Mouse (Mus musculus): ENCODE data around the gene Uqcrh.

DNA sequence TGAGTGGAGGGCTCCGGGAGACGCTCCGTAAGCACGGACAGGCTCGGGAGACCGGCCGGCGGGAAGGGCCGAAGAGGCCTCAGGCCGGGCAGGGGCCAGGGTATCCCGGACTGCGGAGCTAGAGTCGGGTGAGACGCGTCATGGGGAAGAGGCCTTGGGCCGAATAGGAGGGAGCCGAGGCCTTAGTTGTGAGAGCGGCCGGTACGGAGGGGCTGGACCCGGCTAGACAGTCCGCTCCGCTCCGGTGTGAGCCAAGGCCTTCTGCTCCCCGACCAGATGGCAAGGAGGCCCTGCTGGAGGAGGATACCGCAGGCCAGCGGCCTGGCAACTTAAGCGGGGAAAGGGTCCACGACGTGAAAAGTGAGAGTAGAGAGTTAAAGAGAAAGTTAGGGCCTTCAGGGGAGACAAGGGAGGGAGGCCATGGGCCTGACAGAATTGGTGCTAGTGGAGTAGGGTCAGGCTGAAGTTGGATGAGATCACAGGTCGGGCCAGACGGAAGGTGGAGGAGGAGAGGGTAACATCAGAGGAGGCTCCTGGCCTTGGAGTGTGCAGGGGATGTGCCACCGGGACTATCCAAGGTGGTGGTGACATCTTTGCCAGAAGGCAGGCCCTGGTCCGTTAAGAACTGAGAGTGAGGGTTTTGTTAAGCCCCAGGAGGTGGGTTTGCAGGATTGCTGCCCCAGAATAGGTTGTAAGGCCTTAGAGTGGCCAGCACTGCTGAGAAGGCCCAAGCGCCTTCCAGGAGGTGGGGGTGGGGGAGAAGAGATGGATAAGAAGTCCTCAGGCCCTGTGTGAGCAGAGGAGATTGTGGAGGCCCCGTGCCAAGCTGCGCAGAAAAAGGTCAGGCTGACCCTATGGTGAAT is 1.7 kb upstream of the Uqcrh start:
- TF ChIP-seq EP300 (IDR thresholded peaks at IDR 0.05; ENCODE audit: insufficient read depth, low read depth, low read length), result no peak
- TF ChIP-seq CTCF (IDR thresholded peaks at IDR 0.05; ENCODE audit: low read depth, low read length), result no peak
- no peak for TF ChIP-seq POLR2A (IDR thresholded peaks at IDR 0.05; ENCODE audit: insufficient read depth, low read length)
